Mouse (Mus musculus) myocyte (in vitro differentiated cells): ENCODE measurements at regions not wholly inside any gene's neighbourhood (a gene's known extent, or its start where the extent isn't known, plus 50 kb on each side); places are given as distances from the start of the nearest gene placed in this dataset.

ENCODE experiments used
- CEBPB ChIP-seq: IDR thresholded peaks from 2 replicates; pipeline ENCODE4 v1.6.1; 2011; ENCODE audit warnings: mild to moderate bottlenecking, moderate library complexity; ENCODE audit not compliant: poor library complexity, insufficient read depth, severe bottlenecking
- MAX ChIP-seq: IDR thresholded peaks from one replicate; pipeline ENCODE4 v1.6.1; 2011; ENCODE audit warnings: low read depth, mild to moderate bottlenecking, control low read depth
- MYOG ChIP-seq, 3 experiments: IDR thresholded peaks; one replicate each; pipeline ENCODE4 v1.6.1; 2011; ENCODE audit warnings: control low read depth in 2 of 3, low read depth in 2 of 3, mild to moderate bottlenecking in 2 of 3; ENCODE audit not compliant: insufficient read length in 2 of 3, control insufficient read depth in 1 of 3, insufficient read depth in 1 of 3
- POLR2A ChIP-seq: IDR thresholded peaks from one replicate; pipeline ENCODE4 v1.6.1; 2011; ENCODE audit warnings: low read depth, mild to moderate bottlenecking, control low read depth, moderate library complexity; ENCODE audit not compliant: insufficient read length
- POLR2AphosphoS2 ChIP-seq: IDR thresholded peaks from one replicate; pipeline ENCODE4 v1.6.1; 2011; ENCODE audit warnings: low read depth, control low read depth; ENCODE audit not compliant: insufficient read length

DNA sequence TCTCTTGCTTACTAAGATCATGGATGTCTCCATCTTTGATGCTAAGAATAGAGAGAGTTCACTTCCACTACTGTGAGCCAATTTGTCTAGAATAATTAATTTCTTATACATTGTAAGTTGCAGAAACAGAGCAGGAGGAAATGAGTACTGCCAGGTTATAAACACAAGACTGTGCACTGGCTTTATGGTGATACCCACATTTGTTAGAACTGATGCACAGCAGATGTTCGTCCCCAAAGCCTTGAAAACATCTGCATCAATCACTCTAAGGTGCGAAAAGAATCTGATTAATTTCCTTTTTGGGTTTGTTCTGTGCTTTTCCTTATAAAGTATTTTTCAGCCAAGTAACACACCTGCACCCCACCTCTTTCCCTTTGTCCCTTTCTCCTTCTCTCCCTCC is 347.3 kb upstream of the Rgmb start:
- TF ChIP-seq POLR2A (no peak), MAX (no peak), CEBPB (no peak), MYOG (IDR thresholded peaks at IDR 0.05; ENCODE audit: control insufficient read depth in 1 of 3, insufficient read depth in 1 of 3, insufficient read length in 2 of 3, low read depth in 2 of 3) (no peak), POLR2AphosphoS2 (no peak)
